Mouse (Mus musculus): Measurements from ENCODE around the gene Sema4c. TPM values are rescaled to one million over a fixed set of nuclear protein-coding genes. Genes with fewer than 3 reads are reported as not detected.

The Sema4c gene
- total RNA-seq, 1 experiment from 2014 or later, result 7.8 TPM

- no peak for ATAC-seq (replicated peaks; ENCODE audit: insufficient number of reproducible peaks, low FRiP score, low TSS enrichment, poor library complexity, severe bottlenecking)
Observed at GRCm38 (mm10) chr1:36562388-36562787, 4.2 kb upstream of the Sema4c start.

GRCm38 (mm10) chr1:36560903-36561302 lies 2.8 kb upstream of the Sema4c start:
- ATAC-seq (replicated peaks; ENCODE audit: insufficient number of reproducible peaks, low FRiP score, low TSS enrichment, poor library complexity, severe bottlenecking), result no peak

DNA sequence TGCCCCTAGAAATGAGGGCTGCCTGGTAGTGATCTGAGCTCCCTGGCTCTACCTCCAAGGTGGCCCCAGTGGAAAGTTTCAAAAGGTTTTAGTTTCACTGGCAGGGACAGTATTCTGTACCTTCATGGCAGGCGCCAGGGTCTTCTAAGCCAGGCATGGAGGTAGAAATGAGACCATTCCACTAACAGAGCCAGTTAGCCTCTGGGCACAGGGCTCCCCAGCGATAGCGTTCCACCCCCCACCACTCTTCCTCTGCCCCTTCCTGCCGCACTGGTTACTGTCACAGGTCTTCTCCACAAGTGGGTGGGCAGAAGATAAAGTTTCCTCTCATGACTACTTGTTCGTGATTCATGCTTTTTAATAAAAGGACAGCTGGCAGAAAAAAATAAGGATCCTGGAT lies 1.7 kb upstream of the Sema4c start:
- no peak for ATAC-seq (replicated peaks; ENCODE audit: insufficient number of reproducible peaks, low FRiP score, low TSS enrichment, poor library complexity, severe bottlenecking)

DNA sequence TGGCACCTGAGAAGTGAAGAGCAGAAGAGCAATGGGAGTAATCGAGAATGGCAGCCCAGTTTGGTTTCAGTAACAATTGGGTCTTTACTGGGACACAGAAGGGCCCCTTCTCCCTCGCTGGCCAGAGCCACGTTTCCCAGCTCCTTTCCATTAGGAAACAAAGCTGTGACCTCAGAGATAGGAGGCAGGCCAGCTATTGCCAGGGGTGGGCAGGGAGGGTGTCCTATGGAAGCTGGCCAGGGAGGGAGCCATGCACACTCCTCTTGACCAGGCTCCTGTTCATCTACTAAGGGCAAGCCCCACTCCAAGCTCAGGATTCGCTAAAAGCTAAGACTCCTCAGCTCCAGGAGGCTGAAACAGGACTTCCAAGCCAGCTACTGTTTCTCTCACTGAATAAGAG lies 1.1 kb upstream of the Sema4c start:
- ATAC-seq (replicated peaks; ENCODE audit: insufficient number of reproducible peaks, low FRiP score, low TSS enrichment, poor library complexity, severe bottlenecking), result no peak

- no peak for ATAC-seq (replicated peaks; ENCODE audit: insufficient number of reproducible peaks, low FRiP score, low TSS enrichment, poor library complexity, severe bottlenecking)
Observed at GRCm38 (mm10) chr1:36557457-36558011, 615 bp downstream of the Sema4c start.

GRCm38 (mm10) chr1:36556553-36557456 lies 1.3 kb downstream of the Sema4c start:
- ATAC-seq (replicated peaks; ENCODE audit: insufficient number of reproducible peaks, low FRiP score, low TSS enrichment, poor library complexity, severe bottlenecking), result 0 out of 2 replicates have a peak, but pooled peaks have one; percentile 38

GRCm38 (mm10) chr1:36555798-36556395 lies 2.3 kb downstream of the Sema4c start:
- no peak for ATAC-seq (replicated peaks; ENCODE audit: insufficient number of reproducible peaks, low FRiP score, low TSS enrichment, poor library complexity, severe bottlenecking)

- no peak for ATAC-seq (replicated peaks; ENCODE audit: insufficient number of reproducible peaks, low FRiP score, low TSS enrichment, poor library complexity, severe bottlenecking)
Observed at GRCm38 (mm10) chr1:36554633-36555399, 3.3 kb downstream of the Sema4c start.

- no peak for ATAC-seq (replicated peaks; ENCODE audit: insufficient number of reproducible peaks, low FRiP score, low TSS enrichment, poor library complexity, severe bottlenecking)
Observed at GRCm38 (mm10) chr1:36552506-36552905, 5.6 kb downstream of the Sema4c start.

DNA sequence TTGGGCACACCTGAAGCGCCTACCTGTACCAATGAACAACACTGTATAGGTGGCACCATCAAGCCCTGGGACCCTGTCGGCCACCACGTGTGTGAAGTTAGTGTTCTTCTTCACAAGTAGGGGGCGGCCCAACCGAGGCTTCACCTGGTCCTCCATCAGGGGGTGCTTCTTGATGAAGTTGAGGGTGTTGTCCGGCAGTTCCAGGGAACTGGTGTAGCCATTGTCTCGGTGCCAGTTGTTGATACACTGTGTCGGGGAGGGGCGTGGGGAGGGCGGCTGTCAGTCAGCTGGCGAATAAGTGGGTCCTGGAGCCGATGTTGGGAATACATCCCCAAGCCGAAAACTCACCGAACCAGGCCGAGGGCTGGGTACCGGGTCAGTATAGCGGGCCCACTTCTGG lies 6.2 kb downstream of the Sema4c start:
- ATAC-seq (replicated peaks; ENCODE audit: insufficient number of reproducible peaks, low FRiP score, low TSS enrichment, poor library complexity, severe bottlenecking), result no peak

DNA sequence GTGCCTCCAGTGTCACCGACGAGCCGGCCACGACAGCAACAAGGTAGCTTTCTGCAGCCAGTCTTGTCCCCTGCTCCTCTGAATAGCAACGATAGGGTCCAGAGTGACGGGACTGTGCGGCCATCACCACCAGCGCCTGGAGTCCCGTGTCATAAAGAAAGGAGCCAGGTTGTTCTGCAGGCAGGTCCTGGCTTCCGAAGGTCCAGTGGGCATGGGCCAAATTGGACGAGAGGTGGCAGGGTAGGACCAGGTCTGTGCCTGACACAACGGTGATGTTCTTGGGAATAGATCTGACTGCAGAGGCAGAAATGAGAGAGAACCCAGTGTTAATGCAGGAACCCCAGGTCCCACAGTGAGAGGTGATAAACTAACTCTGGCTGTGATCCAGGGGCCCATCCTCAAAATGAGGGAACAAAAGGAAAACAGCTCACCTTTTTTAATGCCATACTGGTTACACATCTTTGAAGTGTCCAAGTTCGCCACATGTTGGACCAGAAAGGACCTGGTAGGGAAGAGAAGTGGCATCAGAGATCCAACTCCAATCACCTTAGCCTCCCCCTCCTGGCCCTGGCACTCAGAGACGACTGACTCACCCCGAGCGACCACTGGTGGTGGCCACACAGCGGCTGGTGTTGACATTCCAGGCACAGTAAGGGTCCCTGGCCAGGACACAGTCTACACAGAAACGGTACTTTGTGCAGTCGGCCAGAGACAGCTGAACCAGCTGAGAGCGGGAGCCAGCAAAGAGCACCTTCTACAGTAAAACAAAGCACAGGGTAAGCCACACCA lies 7.9 kb downstream of the Sema4c start:
- no peak for ATAC-seq (replicated peaks; ENCODE audit: insufficient number of reproducible peaks, low FRiP score, low TSS enrichment, poor library complexity, severe bottlenecking)

GRCm38 (mm10) chr1:36549491-36549890 lies 8.7 kb downstream of the Sema4c start:
- ATAC-seq (replicated peaks; ENCODE audit: insufficient number of reproducible peaks, low FRiP score, low TSS enrichment, poor library complexity, severe bottlenecking), result no peak

GRCm38 (mm10) chr1:36548771-36549170 lies 9.4 kb downstream of the Sema4c start:
- no peak for ATAC-seq (replicated peaks; ENCODE audit: insufficient number of reproducible peaks, low FRiP score, low TSS enrichment, poor library complexity, severe bottlenecking)

DNA sequence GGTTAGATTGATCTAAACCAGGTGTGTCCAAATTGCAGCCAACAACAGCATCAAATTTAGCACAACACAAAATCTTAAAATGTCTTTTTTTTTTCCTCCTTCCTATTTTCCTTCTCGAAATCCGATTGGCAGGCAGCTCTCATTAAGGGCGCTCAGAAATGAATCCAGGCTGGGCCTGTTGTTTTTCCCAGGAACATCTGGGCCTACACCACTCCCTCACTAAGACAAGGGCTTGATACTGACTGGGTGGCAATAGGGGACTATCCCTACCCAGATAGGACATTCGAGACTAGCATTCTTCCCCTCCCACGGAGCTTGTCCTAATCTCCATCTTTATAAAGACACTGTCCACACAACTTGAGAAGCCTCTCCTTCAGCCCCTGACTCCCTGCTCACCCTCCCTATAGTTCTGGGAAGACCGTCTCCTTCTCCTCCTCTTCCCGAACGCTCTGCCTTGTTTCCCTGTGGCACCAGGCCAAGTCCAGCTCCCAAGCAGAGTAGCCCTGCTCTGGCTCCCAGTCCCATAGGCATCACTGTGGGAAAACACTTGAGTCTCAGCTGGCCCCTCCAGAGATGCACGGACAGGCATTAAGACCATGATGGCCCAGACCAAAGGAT lies 10.1 kb downstream of the Sema4c start:
- no peak for ATAC-seq (replicated peaks; ENCODE audit: insufficient number of reproducible peaks, low FRiP score, low TSS enrichment, poor library complexity, severe bottlenecking)

GRCm38 (mm10) chr1:36546888-36547471 lies 11.2 kb downstream of the Sema4c start, which contains the start of gene Ankrd39:
Gene Ankrd39, minus strand, starts transcription at chr1:36547445.
- ATAC-seq (replicated peaks; ENCODE audit: insufficient number of reproducible peaks, low FRiP score, low TSS enrichment, poor library complexity, severe bottlenecking), result peak; percentile 99

DNA sequence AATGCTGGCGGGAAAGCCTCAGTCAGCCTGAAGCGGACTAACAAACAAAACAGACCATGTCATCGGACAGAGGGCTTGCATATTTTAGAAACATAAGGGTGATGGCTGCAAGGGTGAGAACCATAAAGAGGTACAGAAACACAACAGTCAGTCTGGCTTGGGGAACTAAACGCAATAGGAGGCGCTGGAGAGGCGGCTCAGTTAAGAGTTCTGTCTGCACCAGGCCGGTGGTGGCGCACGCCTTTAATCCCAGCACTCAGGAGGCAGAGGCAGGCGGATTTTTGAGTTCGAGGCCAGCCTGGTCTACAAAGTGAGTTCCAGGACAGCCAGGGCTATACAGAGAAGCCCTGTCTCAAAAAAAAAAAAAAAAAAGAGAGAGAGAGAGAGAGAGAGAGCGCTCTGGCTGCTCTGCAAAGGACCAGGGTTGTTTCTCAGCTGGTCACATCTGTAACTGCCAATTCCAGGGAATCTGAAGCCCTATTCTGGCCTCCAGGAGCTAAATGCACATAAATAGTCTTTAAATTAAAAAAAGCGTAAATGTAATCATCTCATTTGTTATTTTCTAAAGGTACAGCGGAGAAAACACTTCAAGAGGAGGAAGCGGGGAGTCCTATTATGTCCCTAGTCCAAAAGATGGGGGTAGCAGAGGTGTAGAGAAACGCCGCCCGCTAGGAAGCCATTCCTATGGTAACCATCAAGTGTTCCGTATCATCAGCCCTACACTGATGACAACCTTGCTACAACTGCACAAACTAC lies 12.1 kb downstream of the Sema4c start:
- ATAC-seq (replicated peaks; ENCODE audit: insufficient number of reproducible peaks, low FRiP score, low TSS enrichment, poor library complexity, severe bottlenecking), result no peak

DNA sequence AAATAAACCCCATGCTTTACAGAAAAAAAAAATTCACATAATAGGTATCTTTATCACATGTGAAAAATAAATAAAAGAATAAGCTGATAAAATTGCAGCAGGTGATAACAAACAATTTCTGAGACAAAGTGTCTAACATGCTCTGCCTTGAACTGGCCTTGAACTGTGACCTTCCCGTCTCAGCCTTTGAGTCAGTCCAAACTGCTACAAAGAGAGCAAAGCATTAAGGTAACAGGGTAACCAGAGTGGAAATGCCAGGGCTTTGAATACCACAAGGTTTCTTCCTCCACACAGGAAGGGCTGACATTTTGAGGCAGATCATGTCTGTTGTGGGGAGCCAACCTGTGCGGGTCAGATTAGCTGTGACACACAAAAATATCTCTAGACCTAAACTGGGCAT lies 12.8 kb downstream of the Sema4c start:
- no peak for ATAC-seq (replicated peaks; ENCODE audit: insufficient number of reproducible peaks, low FRiP score, low TSS enrichment, poor library complexity, severe bottlenecking)
